Mouse (Mus musculus) liver, embryonic 14.5 days (tissue): ENCODE measurements around the gene Rhobtb1. TPM values are rescaled to one million over a fixed set of nuclear protein-coding genes. Genes with fewer than 3 reads are reported as not detected.

Experiments
- ATAC-seq: fragments of 200-750 bp; cut with Nextera tagmentation; 2 replicates; pipeline ENCODE4 v1.8.0; 2017; ENCODE audit warnings: moderate number of reproducible peaks, mild to moderate bottlenecking, moderate library complexity; ENCODE audit not compliant: insufficient read depth
- DNase-seq, 3 experiments: peaks; one replicate each; pipeline ENCODE4 v3.0.0-alpha.2; 2012 to 2013; ENCODE audit warnings: low read depth in 3 of 3, low spot score in 3 of 3
- H3K27ac ChIP-seq: fragments of 300-500 bp; sonication (generic); 2 replicates; pipeline ENCODE4 v1.5.1; 2014; ENCODE audit warnings: moderate library complexity, mild to moderate bottlenecking, control low read depth, inconsistent platforms
- H3K27me3 ChIP-seq: fragments of 300-500 bp; sonication (generic); 2 replicates; pipeline ENCODE4 v1.6.1; 2014; ENCODE audit warnings: mild to moderate bottlenecking, low read length, moderate library complexity; ENCODE audit not compliant: control insufficient read depth, insufficient read depth
- H3K36me3 ChIP-seq: fragments of 300-500 bp; sonication (generic); replicated peaks from 2 replicates; pipeline ENCODE4 v1.6.1; 2014; ENCODE audit warnings: low read depth; ENCODE audit not compliant: control insufficient read depth, insufficient read depth
- H3K4me1 ChIP-seq, 2 experiments: fragments of 200-500 bp in 1 of 2; fragments of 300-500 bp in 1 of 2; sonication (generic) in 1 of 2; replicated peaks; 2 replicates each; pipeline ENCODE4 v1.6.1; 2012 to 2014; ENCODE audit warnings: antibody characterized with exemption in 1 of 2, inconsistent platforms in 1 of 2, low read length in 1 of 2; ENCODE audit not compliant: control insufficient read depth in 2 of 2, insufficient read depth in 2 of 2
- H3K4me2 ChIP-seq: fragments of 300-500 bp; sonication (generic); 2 replicates; pipeline ENCODE4 v1.6.1; 2014; ENCODE audit warnings: low read depth, mild to moderate bottlenecking, control low read depth, moderate library complexity
- H3K4me3 ChIP-seq, 2 experiments: fragments of 200-500 bp in 1 of 2; fragments of 300-500 bp in 1 of 2; sonication (generic) in 1 of 2; 2 replicates each; pipeline ENCODE4 v1.5.1; 2012 to 2014; ENCODE audit warnings: low read depth in 2 of 2, low read length in 2 of 2, mild to moderate bottlenecking in 2 of 2, control low read depth in 1 of 2, inconsistent platforms in 1 of 2, moderate library complexity in 1 of 2; ENCODE audit not compliant: insufficient read depth in 1 of 2
- H3K9ac ChIP-seq: fragments of 300-500 bp; sonication (generic); replicated peaks from 2 replicates; pipeline ENCODE4 v1.6.1; 2014; ENCODE audit warnings: mild to moderate bottlenecking, control low read depth, moderate library complexity
- H3K9me3 ChIP-seq: fragments of 300-500 bp; sonication (generic); 2 replicates; pipeline ENCODE4 v1.6.1; 2016; ENCODE audit warnings: low read length, mixed read lengths; ENCODE audit not compliant: control insufficient read depth
- CTCF ChIP-seq: IDR thresholded peaks from 2 replicates; pipeline ENCODE4 v1.5.1; 2016; ENCODE audit warnings: antibody characterized with exemption, low read depth, control low read depth
- EP300 ChIP-seq: IDR thresholded peaks from 2 replicates; pipeline ENCODE4 v1.6.1; 2016; ENCODE audit warnings: antibody characterized with exemption, low read depth
- WGBS: fragments of 180-500 bp; shearing (Covaris S2); extraction: QIAGEN DNeasy Blood & Tissue Kit; methylation state at CpG from one replicate; pipeline ENCODE4 v1.1.7; 2014; ENCODE audit not compliant: insufficient replicate concordance; 5-methylcytosine and 5-hydroxymethylcytosine counted together
- polyA plus RNA-seq, 2 experiments: library from polyadenylated mRNA; depleted of rRNA in 1 of 2; stranded (reverse) in 1 of 2; unstranded in 1 of 2; fragments of >200 nt; fragmentation: Nextera tagmentation in 1 of 2; extraction: Ambion mirVana in 1 of 2; gene quantifications; 2 replicates each; pipeline versions ENCODE4 v1.2.1 to v1.2.3; 2012 to 2014

The Rhobtb1 gene
- polyA plus RNA-seq, 2 experiments, result 2.5 to 7.1 TPM

DNA sequence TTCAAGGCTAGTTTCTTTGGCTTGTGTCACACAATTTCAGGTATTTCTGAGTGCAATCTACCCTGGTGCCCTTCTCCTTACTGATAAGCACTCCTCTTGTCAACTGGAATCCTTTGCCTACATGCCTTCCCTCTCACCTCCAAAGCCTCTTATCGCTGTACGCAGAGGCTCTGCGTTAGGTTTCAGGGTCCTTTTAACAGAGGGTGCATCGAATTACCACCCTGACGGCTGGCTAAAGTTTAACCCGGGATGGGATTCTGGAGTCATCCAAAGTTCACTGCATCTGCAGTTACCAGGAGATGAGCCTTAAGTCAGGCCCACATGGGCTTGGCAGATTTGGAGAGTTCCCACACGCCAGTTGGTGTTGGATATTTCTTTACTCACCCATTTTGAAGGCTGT, 154.4 kb downstream of the Rhobtb1 start:
- Histone ChIP-seq H3K4me1 (peaks cover 0 to 20% of the 10 kb centered on the region in 2 experiments; a peak in 2 of 4 replicates), H3K4me3 (no peak overlapping the region), H3K36me3 (no peaks in the 10 kb centered on the region), H3K27ac (no peak overlapping the region), H3K27me3 (no peaks in the 10 kb centered on the region), H3K9me3 (no peaks in the 10 kb centered on the region), H3K4me2 (peak overlapping the region; percentile 31), H3K9ac (no peak overlapping the region)
- ATAC-seq (peak; percentile 64), DNase-seq (peak in 2 of 3 experiments; percentile 23 to 35)
- TF ChIP-seq CTCF (no peak), EP300 (peak; percentile 26; the same call in 1 of the 2 replicates)
- 49% methylated on average over 7 of the region's 7 CpGs for WGBS

DNA sequence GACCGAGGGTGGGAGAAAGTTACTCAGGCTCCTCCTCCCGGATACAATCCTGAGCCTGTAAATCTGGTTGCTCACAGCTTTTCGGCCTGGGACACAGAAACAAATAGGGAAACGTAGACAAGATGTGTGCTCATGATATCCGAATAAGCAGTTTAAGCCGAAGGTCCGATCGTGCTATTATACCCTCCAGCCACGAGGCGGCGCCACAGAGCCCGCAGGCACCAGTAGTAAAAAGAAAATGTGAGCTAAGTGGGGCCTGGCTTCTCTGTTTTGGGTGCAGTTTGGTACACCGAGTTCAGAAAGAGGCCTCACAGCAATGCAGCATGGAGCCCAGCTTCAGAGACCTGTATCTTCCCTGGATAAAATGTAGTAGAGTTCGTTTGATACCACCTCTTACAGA, 155.0 kb downstream of the Rhobtb1 start:
- TF ChIP-seq CTCF (peak; percentile 87), EP300 (no peak)
- Histone ChIP-seq H3K27ac (no peak overlapping the region), H3K4me3 (no peak overlapping the region), H3K9me3 (no peaks in the 10 kb centered on the region), H3K27me3 (no peaks in the 10 kb centered on the region), H3K36me3 (no peaks in the 10 kb centered on the region), H3K4me1 (peaks cover 0 to 20% of the 10 kb centered on the region in 2 experiments; a peak in 2 of 4 replicates), H3K4me2 (peak overlapping the region; percentile 31), H3K9ac (no peak overlapping the region)
- ATAC-seq (no peak), DNase-seq (peak in 2 of 3 experiments; percentile 15 to 35)
- 27% methylated on average over 14 of the region's 14 CpGs for WGBS

DNA sequence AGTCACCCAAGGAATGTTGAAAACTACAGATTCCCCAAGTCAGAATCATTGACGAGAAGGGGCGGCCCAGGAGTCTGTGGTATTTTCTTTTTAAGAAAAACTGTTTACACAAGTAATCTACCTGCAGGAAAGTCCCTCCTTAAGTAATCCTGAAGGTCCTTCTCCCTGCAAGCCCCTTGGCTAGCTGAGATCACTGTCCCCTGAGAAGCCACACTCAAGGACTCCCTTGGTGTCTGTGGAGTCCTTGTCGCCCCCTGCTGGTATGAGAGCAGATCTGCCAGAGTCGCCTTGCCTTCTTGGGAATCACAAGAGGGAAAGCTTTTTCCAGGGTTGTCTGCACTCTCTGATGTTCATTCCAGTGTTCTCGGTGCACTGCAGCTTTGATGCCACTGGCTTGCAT, 155.8 kb downstream of the Rhobtb1 start:
- H3K4me3 ChIP-seq, result no peak overlapping the region
- no peaks in the 10 kb centered on the region for H3K36me3 ChIP-seq
- no peaks in the 10 kb centered on the region for H3K27me3 ChIP-seq
- DNase-seq, result peak; percentile 34 to 45 (median 36)
- H3K9ac ChIP-seq, result no peak overlapping the region
- TF ChIP-seq EP300 (no peak), CTCF (peak; percentile 88)
- H3K27ac ChIP-seq, result no peak overlapping the region
- no peak overlapping the region for H3K4me2 ChIP-seq
- no peaks in the 10 kb centered on the region for H3K9me3 ChIP-seq
- WGBS, result 34% methylated on average over 5 of the region's 5 CpGs
- H3K4me1 ChIP-seq, result peaks cover 0 to 20% of the 10 kb centered on the region in 2 experiments; a peak in 2 of 4 replicates
- ATAC-seq, result no peak

DNA sequence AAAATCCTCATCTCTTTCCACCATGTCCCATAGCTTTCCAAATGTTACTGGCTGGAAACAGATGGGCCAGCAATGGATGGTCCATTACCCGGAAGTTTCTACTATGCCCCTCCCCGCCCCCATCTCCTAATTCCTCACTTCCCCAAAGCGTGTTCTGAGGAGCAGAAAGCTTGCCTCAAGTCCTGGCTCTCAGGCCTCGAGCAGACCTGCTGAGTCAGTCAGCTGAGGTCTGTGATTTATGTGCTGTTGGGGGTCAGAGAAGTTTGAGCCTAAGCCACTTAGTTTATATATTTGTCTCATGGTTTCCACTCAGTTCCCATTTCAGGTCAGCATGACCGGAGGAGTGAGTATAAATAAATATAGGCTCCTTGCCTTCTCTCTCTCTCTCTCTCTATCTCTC, 157.9 kb downstream of the Rhobtb1 start:
- 27% methylated on average over 5 of the region's 5 CpGs for WGBS
- ATAC-seq (no peak), DNase-seq (no peak)
- Histone ChIP-seq H3K4me1 (peaks cover 0 to 20% of the 10 kb centered on the region in 2 experiments; a peak in 2 of 4 replicates), H3K4me2 (no peak overlapping the region), H3K4me3 (no peak overlapping the region), H3K9me3 (no peaks in the 10 kb centered on the region), H3K36me3 (no peaks in the 10 kb centered on the region), H3K9ac (no peak overlapping the region), H3K27me3 (no peaks in the 10 kb centered on the region), H3K27ac (no peak overlapping the region)
- no peak for TF ChIP-seq CTCF
- TF ChIP-seq EP300, result no peak

DNA sequence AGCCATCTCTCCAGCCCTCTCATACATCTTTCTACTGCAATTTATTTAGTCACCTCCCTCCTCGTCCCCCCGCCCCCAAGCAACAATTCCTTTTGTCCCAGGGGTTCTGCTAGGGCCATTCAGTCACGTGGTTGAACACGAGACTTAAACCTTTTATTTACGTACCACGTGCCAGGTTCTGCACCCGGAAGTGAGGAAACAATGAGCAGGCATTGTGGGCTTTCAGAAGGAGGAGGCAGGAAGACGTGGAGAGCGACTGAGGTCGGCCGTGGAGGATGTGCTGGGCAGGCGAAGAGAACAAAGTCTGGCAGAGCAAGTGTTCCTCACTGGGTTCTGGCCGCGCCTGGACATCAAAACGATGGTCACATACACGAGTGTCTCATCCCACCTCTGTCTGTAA, 160.6 kb downstream of the Rhobtb1 start:
- no peak overlapping the region for H3K9ac ChIP-seq
- no peaks in the 10 kb centered on the region for H3K4me1 ChIP-seq
- no peaks in the 10 kb centered on the region for H3K9me3 ChIP-seq
- TF ChIP-seq CTCF (no peak), EP300 (no peak)
- H3K36me3 ChIP-seq, result no peaks in the 10 kb centered on the region
- DNase-seq (no peak), ATAC-seq (no peak)
- WGBS, result 55% methylated on average over 16 of the region's 16 CpGs
- H3K4me3 ChIP-seq, result no peak overlapping the region
- H3K4me2 ChIP-seq, result no peak overlapping the region
- H3K27ac ChIP-seq, result no peak overlapping the region
- H3K27me3 ChIP-seq, result no peaks in the 10 kb centered on the region
